Mouse (Mus musculus) adrenal gland, adult 2 months (tissue): ENCODE measurements around the gene Hmgxb4. TPM values are rescaled to one million over a fixed set of nuclear protein-coding genes. Genes with fewer than 3 reads are reported as not detected.
"Not testable (repeated sequence)": the region's sequence is repeated elsewhere in the genome, so short reads cannot be mapped to it uniquely, and the experiment has no call there.

Experiments used
- DNase-seq: peaks from one replicate; pipeline ENCODE4 v3.0.0; 2021
- long read RNA-seq: library from polyadenylated mRNA; stranded (forward); transcript quantifications from one replicate; pipeline ENCODE4 v2.0.0, GENCODE M21; 2021
- polyA plus RNA-seq: library from polyadenylated mRNA; depleted of rRNA; stranded (reverse); fragments of >200 nt; gene quantifications from 2 replicates; pipeline ENCODE4 v1.2.3, GENCODE M21; 2012; rRNA removed
- total RNA-seq, 2 experiments: library from RNA; stranded (reverse); gene quantifications; 2 replicates each; pipeline ENCODE4 v1.2.3; 2021

Hmgxb4 gene
- 10 to 100 TPM; 21.3 to 21.7 TPM for total RNA-seq
- 7.9 and 8.8 TPM in 2 replicates for polyA plus RNA-seq
- long read RNA-seq, partial matches to known transcripts = 1 of 9 reads
- long read RNA-seq, other reads (novel, unspliced or antisense) = 4 of 9 reads

- DNase-seq = no peak
Observed at GRCm38 (mm10) chr8:74993081-74993474, at the start of gene Hmgxb4. TSS of gene Hmgxb4 (plus strand) at chr8:74993356.

- no peak for DNase-seq
Observed at GRCm38 (mm10) chr8:74949445-74949844, 43.7 kb upstream of the Hmgxb4 start.

DNA sequence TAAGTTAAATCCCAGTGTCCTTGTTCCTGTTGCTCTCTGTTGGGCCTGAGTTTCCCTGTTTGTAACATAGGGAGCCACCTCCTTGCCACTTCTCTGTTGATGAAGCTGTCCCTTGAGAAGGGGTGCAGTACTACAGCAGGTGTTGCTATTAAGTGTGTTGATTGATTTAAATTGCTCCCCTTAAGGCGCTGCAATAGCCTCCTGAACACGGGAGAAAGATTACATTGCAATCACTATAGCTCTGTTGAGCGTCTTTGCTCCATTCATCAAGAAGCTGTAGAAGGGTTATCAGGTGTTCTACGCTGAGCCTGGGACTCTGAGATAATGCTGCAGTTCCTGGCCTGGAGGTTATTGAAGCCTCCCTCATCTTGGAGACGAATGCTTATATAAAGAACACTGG, 29.2 kb upstream of the Hmgxb4 start:
- no peak for DNase-seq

- DNase-seq = not testable (repeated sequence)
Observed at GRCm38 (mm10) chr8:74970286-74970685, 22.9 kb upstream of the Hmgxb4 start.

- no peak for DNase-seq
Observed at GRCm38 (mm10) chr8:74971636-74972035, 21.5 kb upstream of the Hmgxb4 start.

DNA sequence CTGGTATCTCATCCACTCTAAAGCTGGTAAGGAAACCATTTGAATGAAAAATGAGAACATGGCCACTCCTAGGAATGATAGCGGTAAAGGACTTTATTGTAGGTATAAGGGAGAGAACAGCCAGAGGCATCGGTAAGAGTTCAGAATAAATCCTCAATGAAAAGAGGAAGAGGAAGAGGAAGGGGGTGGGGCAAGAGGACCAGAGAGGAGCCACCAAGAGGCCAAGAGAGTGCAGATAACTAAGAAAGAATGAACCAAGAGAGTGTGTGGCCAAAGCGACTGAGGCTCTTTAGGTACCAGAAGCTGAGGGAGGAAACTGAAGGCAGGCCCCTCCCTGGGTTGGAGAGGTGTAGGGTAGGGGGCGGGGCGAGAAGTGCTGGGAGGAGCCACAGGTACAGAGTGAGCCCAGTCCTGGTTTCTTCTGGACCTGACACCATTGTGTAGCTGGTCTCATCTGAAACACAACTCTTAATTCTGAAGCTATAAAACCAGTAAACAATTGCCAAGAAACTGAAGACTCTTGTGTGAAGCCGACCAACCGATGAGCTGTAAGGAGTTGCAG, 20.8 kb upstream of the Hmgxb4 start:
- DNase-seq = no peak

GRCm38 (mm10) chr8:74973121-74973869, 19.9 kb upstream of the Hmgxb4 start:
- DNase-seq = no peak

GRCm38 (mm10) chr8:74973904-74974303, 19.3 kb upstream of the Hmgxb4 start:
- DNase-seq = no peak

GRCm38 (mm10) chr8:74977427-74977826, 15.7 kb upstream of the Hmgxb4 start:
- no peak for DNase-seq

GRCm38 (mm10) chr8:74980060-74980710, 13.0 kb upstream of the Hmgxb4 start:
- DNase-seq = no peak

GRCm38 (mm10) chr8:74980711-74981062, 12.5 kb upstream of the Hmgxb4 start:
- peak; percentile 36 for DNase-seq

- no peak for DNase-seq
Observed at GRCm38 (mm10) chr8:74981809-74982208, 11.3 kb upstream of the Hmgxb4 start.

GRCm38 (mm10) chr8:74987436-74987835, 5.7 kb upstream of the Hmgxb4 start:
- DNase-seq = no peak

GRCm38 (mm10) chr8:74990021-74990420, 3.1 kb upstream of the Hmgxb4 start:
- DNase-seq = peak; percentile 62

- DNase-seq = peak; percentile 89
Observed at GRCm38 (mm10) chr8:74993475-74994451, 607 bp downstream of the Hmgxb4 start.

GRCm38 (mm10) chr8:74994540-74994939, 1.4 kb downstream of the Hmgxb4 start:
- DNase-seq = peak; percentile 9

DNA sequence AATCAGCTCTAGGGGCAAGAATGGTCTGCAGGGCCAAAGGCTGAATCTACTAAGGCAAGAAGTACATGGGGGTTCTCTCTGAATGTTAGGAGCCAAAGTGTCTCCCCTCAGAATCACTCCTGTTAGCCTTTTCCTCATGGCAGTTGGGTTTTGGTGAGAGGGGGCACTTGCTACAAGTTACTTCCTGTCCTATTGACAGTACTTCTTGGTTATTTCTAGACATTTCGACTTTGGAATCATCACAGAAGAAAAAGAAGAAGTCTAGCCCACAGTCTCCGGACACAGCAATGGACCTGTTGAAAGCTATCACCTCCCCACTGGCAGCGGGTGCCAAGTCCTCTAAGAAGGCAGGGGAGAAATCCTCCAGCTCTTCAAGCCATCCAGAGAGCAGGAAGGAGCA, 7.3 kb downstream of the Hmgxb4 start:
- no peak for DNase-seq

DNA sequence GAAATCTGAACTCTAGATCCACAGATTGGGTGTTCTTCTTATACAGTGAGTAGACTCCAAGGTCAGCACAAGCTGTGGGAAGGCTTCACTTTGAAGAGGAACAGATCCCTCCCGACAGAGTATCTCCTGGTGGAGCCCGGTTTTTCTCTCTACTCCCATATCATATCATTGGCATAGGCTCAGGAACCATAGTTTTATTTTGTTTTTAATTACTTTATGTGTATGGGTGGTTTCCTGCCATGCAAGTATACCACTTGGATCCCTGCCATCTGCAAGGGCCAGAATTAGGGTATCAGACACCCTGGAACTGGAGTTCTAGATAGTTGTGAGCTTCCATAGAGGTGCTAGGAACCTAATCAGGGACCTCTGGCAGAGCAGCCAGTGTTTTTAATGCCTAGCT, 15.7 kb downstream of the Hmgxb4 start:
- no peak for DNase-seq

GRCm38 (mm10) chr8:75013557-75013956, 20.4 kb downstream of the Hmgxb4 start:
- no peak for DNase-seq

DNA sequence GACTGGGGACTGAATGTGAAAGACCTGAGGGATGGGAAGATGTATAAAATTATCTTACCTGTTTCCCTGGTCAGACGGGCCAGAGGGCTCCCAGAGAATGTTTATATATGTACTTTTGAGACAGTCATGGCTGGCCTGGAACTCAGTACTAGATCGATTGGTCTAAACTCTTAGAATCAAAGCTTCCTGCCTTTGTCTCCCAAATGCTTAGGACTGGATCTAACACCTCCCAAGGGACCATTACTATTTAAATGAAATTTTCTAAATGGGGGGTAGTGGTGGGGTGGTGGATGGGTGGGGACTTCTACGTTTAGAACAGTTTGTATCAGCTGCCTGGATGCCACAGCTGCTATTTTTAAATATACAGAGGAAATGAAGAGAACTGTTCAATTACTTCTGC, 20.8 kb downstream of the Hmgxb4 start:
- no peak for DNase-seq

- DNase-seq = no peak
Observed at GRCm38 (mm10) chr8:75015981-75016380, 22.8 kb downstream of the Hmgxb4 start.

- DNase-seq = no peak
Observed at GRCm38 (mm10) chr8:75016422-75016821, 23.3 kb downstream of the Hmgxb4 start.
